Comparison of ENCODE assay signal across 38 mouse cellular contexts in genomic region chr4:120064696-120065095, GRCm38 (mm10). TPM values are rescaled to one million over a fixed set of nuclear protein-coding genes. Genes with fewer than 3 reads are reported as not detected.
"Had no signal": no experiment of that assay in that cellular context is flagged by ENCODE, and none has a peak within 500 bp of the region (broad histone marks: within the 10 kb centered on the region; RNA-seq: fewer than 3 reads in every experiment).

AL607142.1 (plus strand) TSS chr4:120064996.

- DNase-seq: forebrain, postnatal 0 days; gastrocnemius, postnatal 14 days; gastrocnemius, postnatal 36 days; heart, adult 18-20 months; heart, postnatal 10 days; heart, postnatal 4 days; kidney, adult 18-20 months; kidney, adult 8-10 months; kidney, postnatal 10 days; kidney, postnatal 25 days; kidney, postnatal 4 days; liver; liver, embryonic 13.5 days had no signal

- H3K36me3 ChIP-seq: heart, embryonic 12.5 days; hindbrain, embryonic 10.5 days; hindbrain, embryonic 12.5 days; intestine, embryonic 15.5 days; limb, embryonic 10.5 days; limb, embryonic 12.5 days; liver, embryonic 13.5 days had no signal

- H3K4me2 ChIP-seq: heart, embryonic 12.5 days; hindbrain, embryonic 12.5 days; hindbrain, embryonic 14.5 days; intestine, embryonic 15.5 days; limb, embryonic 12.5 days; liver, embryonic 11.5 days; liver, embryonic 13.5 days had no signal

- H3K27ac ChIP-seq: hindbrain, embryonic 10.5 days; hindbrain, embryonic 12.5 days; hindbrain, embryonic 14.5 days; intestine, embryonic 15.5 days; limb, embryonic 10.5 days; limb, embryonic 12.5 days; liver, embryonic 13.5 days had no signal

- H3K4me3 ChIP-seq: heart, embryonic 12.5 days; hindbrain, embryonic 10.5 days; hindbrain, embryonic 12.5 days; intestine, embryonic 15.5 days; limb, embryonic 10.5 days; limb, embryonic 12.5 days; liver, embryonic 13.5 days had no signal

- H3K9me3 ChIP-seq: heart, embryonic 12.5 days; hindbrain, embryonic 10.5 days; hindbrain, embryonic 12.5 days; intestine, embryonic 15.5 days; limb, embryonic 10.5 days; limb, embryonic 12.5 days; liver, embryonic 13.5 days had no signal

- H3K4me1 ChIP-seq: intestine, embryonic 15.5 days; limb, embryonic 12.5 days; liver, embryonic 13.5 days had no signal

- H3K27me3 ChIP-seq: heart, embryonic 12.5 days; hindbrain, embryonic 12.5 days; intestine, embryonic 15.5 days; limb, embryonic 12.5 days; liver, embryonic 13.5 days had no signal

RNA-seq across cellular contexts. Expression of gene AL607142.1, which starts in this region (rescaled TPM):
- total RNA-seq: forebrain, postnatal 0 days; gastrocnemius, adult 18-20 months; gastrocnemius, adult 8-10 months; gastrocnemius, postnatal 14 days; gastrocnemius, postnatal 36 days; granulocyte monocyte progenitor cell, adult 5-6 weeks; heart, adult 18-20 months; heart, postnatal 10 days; heart, postnatal 25 days; heart, postnatal 4 days; layer of hippocampus, adult 8-10 months; layer of hippocampus, postnatal 10 days; layer of hippocampus, postnatal 25 days; left cerebral cortex, postnatal 14 days; left cerebral cortex, postnatal 36 days had no signal
- polyA plus RNA-seq: forebrain, postnatal 0 days; heart, embryonic 12.5 days; heart, embryonic 14.5 days; heart, embryonic 16.5 days; hindbrain, embryonic 10.5 days; hindbrain, embryonic 12.5 days; hindbrain, embryonic 14.5 days; hindbrain, embryonic 16.5 days; inflammation-experienced regulatory T-cells, adult 6 months; intestine, embryonic 15.5 days; intestine, postnatal 0 days; kidney, embryonic 14.5 days; kidney, embryonic 16.5 days; limb, embryonic 10.5 days; limb, embryonic 12.5 days; limb, embryonic 14.5 days; liver, embryonic 11.5 days; liver, embryonic 13.5 days had no signal
